Mouse (Mus musculus): Measurements from ENCODE around the gene Ppp4c.
"Not testable (repeated sequence)": the region's sequence is repeated elsewhere in the genome, so short reads cannot be mapped to it uniquely, and the experiment has no call there.

GRCm38 (mm10) chr7:126779101-126779500 is 13.2 kb downstream of the Ppp4c start:
- not testable (repeated sequence) for TF ChIP-seq HCFC1 (IDR thresholded peaks at IDR 0.05; ENCODE audit: borderline replicate concordance, insufficient read depth, low read length); ZNF384 (IDR thresholded peaks at IDR 0.05; ENCODE audit: low read depth, low read length); ZC3H11A (IDR thresholded peaks at IDR 0.05; ENCODE audit: borderline replicate concordance, low read depth, low read length)
